Mouse (Mus musculus) hindbrain, embryonic 11.5 days (tissue): Measurements from ENCODE around the gene Ppp1r12a. TPM values are rescaled to one million over a fixed set of nuclear protein-coding genes. Genes with fewer than 3 reads are reported as not detected.

Experiments
- ATAC-seq: fragments of 200-750 bp; cut with Nextera tagmentation; 2 replicates; pipeline ENCODE4 v1.8.0; 2017; ENCODE audit warnings: mild to moderate bottlenecking, moderate TSS enrichment, moderate library complexity; ENCODE audit not compliant: low FRiP score
- DNase-seq: peaks from one replicate; pipeline ENCODE4 v3.0.0-alpha.2; 2015; ENCODE audit warnings: low spot score
- H3K27ac ChIP-seq: fragments of 300-500 bp; sonication (generic); 2 replicates; pipeline ENCODE4 v1.5.1; 2014; ENCODE audit warnings: mild to moderate bottlenecking, low read depth, low read length
- H3K27me3 ChIP-seq: fragments of 300-500 bp; sonication (generic); 2 replicates; pipeline ENCODE4 v1.6.1; 2014; ENCODE audit warnings: mild to moderate bottlenecking, low read length, moderate library complexity, mixed read lengths; ENCODE audit not compliant: control insufficient read depth, insufficient read depth
- H3K36me3 ChIP-seq: fragments of 300-500 bp; sonication (generic); 2 replicates; pipeline ENCODE4 v1.6.1; 2014; ENCODE audit warnings: mild to moderate bottlenecking, low read length, moderate library complexity, mixed read lengths; ENCODE audit not compliant: control insufficient read depth, insufficient read depth
- H3K4me1 ChIP-seq: fragments of 300-500 bp; sonication (generic); replicated peaks from 2 replicates; pipeline ENCODE4 v1.6.1; 2014; ENCODE audit warnings: low read length, mixed read lengths; ENCODE audit not compliant: control insufficient read depth, insufficient read depth
- H3K4me2 ChIP-seq: fragments of 300-500 bp; sonication (generic); replicated peaks from 2 replicates; pipeline ENCODE4 v1.6.1; 2014; ENCODE audit warnings: mild to moderate bottlenecking, low read depth, low read length
- H3K4me3 ChIP-seq: fragments of 300-500 bp; sonication (generic); 2 replicates; pipeline ENCODE4 v1.5.1; 2014; ENCODE audit warnings: low read depth, low read length
- H3K9ac ChIP-seq: fragments of 300-500 bp; sonication (generic); 2 replicates; pipeline ENCODE4 v1.6.1; 2014; ENCODE audit warnings: low read depth, low read length
- H3K9me3 ChIP-seq: fragments of 300-500 bp; sonication (generic); 2 replicates; pipeline ENCODE4 v1.6.1; 2016; ENCODE audit warnings: low read length; ENCODE audit not compliant: control insufficient read depth
- WGBS: fragments of 180-500 bp; shearing (Covaris S2); extraction: QIAGEN DNeasy Blood & Tissue Kit; methylation state at CpG from one replicate; pipeline ENCODE4 v1.1.7; 2014; 5-methylcytosine and 5-hydroxymethylcytosine counted together
- polyA plus RNA-seq: library from polyadenylated mRNA; unstranded; fragments of >200 nt; fragmentation: Nextera tagmentation; extraction: Ambion mirVana; gene quantifications from 2 replicates; pipeline ENCODE4 v1.2.1, GENCODE M21; 2014

The Ppp1r12a gene
- polyA plus RNA-seq, 1 experiment from 2014 or later = 97.2 TPM

GRCm38 (mm10) chr10:108283837-108284236, 121.8 kb downstream of the Ppp1r12a start:
- no peak for DNase-seq
- H3K36me3 ChIP-seq = no peaks in the 10 kb centered on the region
- H3K4me1 ChIP-seq = no peaks in the 10 kb centered on the region
- H3K4me2 ChIP-seq = no peak overlapping the region
- no peak overlapping the region for H3K27ac ChIP-seq
- no peaks in the 10 kb centered on the region for H3K9me3 ChIP-seq
- no peaks in the 10 kb centered on the region for H3K27me3 ChIP-seq
- no peak for ATAC-seq
- H3K9ac ChIP-seq = no peak overlapping the region
- H3K4me3 ChIP-seq = no peak overlapping the region
- WGBS = 91% methylated on average over 4 of the region's 4 CpGs

GRCm38 (mm10) chr10:108284445-108284844, 122.5 kb downstream of the Ppp1r12a start:
- Histone ChIP-seq H3K9ac (no peak overlapping the region), H3K4me3 (no peak overlapping the region), H3K27ac (no peak overlapping the region), H3K4me1 (no peaks in the 10 kb centered on the region), H3K9me3 (no peaks in the 10 kb centered on the region), H3K4me2 (no peak overlapping the region), H3K27me3 (no peaks in the 10 kb centered on the region), H3K36me3 (no peaks in the 10 kb centered on the region)
- DNase-seq (no peak), ATAC-seq (no peak)
- 84% methylated on average over 4 of the region's 4 CpGs for WGBS

GRCm38 (mm10) chr10:108284977-108285376, 123.0 kb downstream of the Ppp1r12a start:
- ATAC-seq = no peak
- Histone ChIP-seq H3K27ac (no peak overlapping the region), H3K9ac (no peak overlapping the region), H3K9me3 (no peaks in the 10 kb centered on the region), H3K4me3 (no peak overlapping the region), H3K36me3 (no peaks in the 10 kb centered on the region), H3K4me1 (no peaks in the 10 kb centered on the region), H3K27me3 (no peaks in the 10 kb centered on the region), H3K4me2 (no peak overlapping the region)
- DNase-seq = no peak
- WGBS = 94% methylated on average over 5 of the region's 5 CpGs

GRCm38 (mm10) chr10:108286658-108287437, 124.9 kb downstream of the Ppp1r12a start:
- ATAC-seq (no peak), DNase-seq (no peak)
- Histone ChIP-seq H3K9me3 (no peaks in the 10 kb centered on the region), H3K36me3 (no peaks in the 10 kb centered on the region), H3K27ac (no peak overlapping the region), H3K4me1 (no peaks in the 10 kb centered on the region), H3K9ac (no peak overlapping the region), H3K27me3 (no peaks in the 10 kb centered on the region), H3K4me2 (no peak overlapping the region), H3K4me3 (no peak overlapping the region)
- WGBS = 70% methylated on average over 11 of the region's 11 CpGs

GRCm38 (mm10) chr10:108287438-108287801, 125.4 kb downstream of the Ppp1r12a start:
- Histone ChIP-seq H3K27ac (no peak overlapping the region), H3K9ac (no peak overlapping the region), H3K4me3 (no peak overlapping the region), H3K4me2 (no peak overlapping the region), H3K9me3 (no peaks in the 10 kb centered on the region), H3K27me3 (no peaks in the 10 kb centered on the region), H3K4me1 (no peaks in the 10 kb centered on the region), H3K36me3 (no peaks in the 10 kb centered on the region)
- 89% methylated on average over 4 of the region's 4 CpGs for WGBS
- no peak for ATAC-seq
- no peak for DNase-seq

- no peaks in the 10 kb centered on the region for H3K36me3 ChIP-seq
- no peak overlapping the region for H3K27ac ChIP-seq
- 95% methylated on average over 13 of the region's 13 CpGs for WGBS
- no peak overlapping the region for H3K4me3 ChIP-seq
- no peak overlapping the region for H3K9ac ChIP-seq
- DNase-seq (no peak), ATAC-seq (no peak)
- no peaks in the 10 kb centered on the region for H3K4me1 ChIP-seq
- no peak overlapping the region for H3K4me2 ChIP-seq
- no peaks in the 10 kb centered on the region for H3K27me3 ChIP-seq
- no peaks in the 10 kb centered on the region for H3K9me3 ChIP-seq
These were observed 128.1 kb downstream of the Ppp1r12a start for GRCm38 (mm10) chr10:108290046-108290445.

GRCm38 (mm10) chr10:108291688-108292471, 129.9 kb downstream of the Ppp1r12a start:
- Histone ChIP-seq H3K27ac (no peak overlapping the region), H3K27me3 (no peaks in the 10 kb centered on the region), H3K9me3 (no peaks in the 10 kb centered on the region), H3K4me1 (no peaks in the 10 kb centered on the region), H3K9ac (no peak overlapping the region), H3K36me3 (no peaks in the 10 kb centered on the region), H3K4me2 (no peak overlapping the region), H3K4me3 (no peak overlapping the region)
- no peak for ATAC-seq
- no peak for DNase-seq
- WGBS = 88% methylated on average over 12 of the region's 12 CpGs

- no peaks in the 10 kb centered on the region for H3K9me3 ChIP-seq
- H3K36me3 ChIP-seq = no peaks in the 10 kb centered on the region
- no peak overlapping the region for H3K4me3 ChIP-seq
- no peaks in the 10 kb centered on the region for H3K27me3 ChIP-seq
- H3K27ac ChIP-seq = no peak overlapping the region
- no peak overlapping the region for H3K9ac ChIP-seq
- 91% methylated on average over 4 of the region's 4 CpGs for WGBS
- H3K4me1 ChIP-seq = no peaks in the 10 kb centered on the region
- DNase-seq = no peak
- no peak overlapping the region for H3K4me2 ChIP-seq
- no peak for ATAC-seq
These were observed 130.7 kb downstream of the Ppp1r12a start for GRCm38 (mm10) chr10:108292651-108293050.
